Mouse (Mus musculus) left cerebral cortex, postnatal 36 days (tissue): Measurements from ENCODE around the gene Gm42906. TPM values are rescaled to one million over a fixed set of nuclear protein-coding genes. Genes with fewer than 3 reads are reported as not detected.
A peak's percentile ranks its signal among the peaks of the same experiment; 100 is the strongest.

Experiments used
- DNase-seq, 2 experiments: peaks; one replicate each; pipeline ENCODE4 v3.0.0; 2021 to 2022; ENCODE audit warnings: low spot score in 2 of 2, mixed read lengths in 1 of 2
- intact Hi-C: fragments of 180-260 bp; cut with DNase I; formaldehyde crosslinking; loops from one replicate; pipeline ENCODE4 v1.15.1; 2025
- total RNA-seq, 2 experiments: library from RNA; stranded (reverse); gene quantifications; 2 replicates each; pipeline ENCODE4 v1.2.3; 2021

Gene Gm42906
- total RNA-seq, 2 experiments from 2014 or later: not detected

DNA sequence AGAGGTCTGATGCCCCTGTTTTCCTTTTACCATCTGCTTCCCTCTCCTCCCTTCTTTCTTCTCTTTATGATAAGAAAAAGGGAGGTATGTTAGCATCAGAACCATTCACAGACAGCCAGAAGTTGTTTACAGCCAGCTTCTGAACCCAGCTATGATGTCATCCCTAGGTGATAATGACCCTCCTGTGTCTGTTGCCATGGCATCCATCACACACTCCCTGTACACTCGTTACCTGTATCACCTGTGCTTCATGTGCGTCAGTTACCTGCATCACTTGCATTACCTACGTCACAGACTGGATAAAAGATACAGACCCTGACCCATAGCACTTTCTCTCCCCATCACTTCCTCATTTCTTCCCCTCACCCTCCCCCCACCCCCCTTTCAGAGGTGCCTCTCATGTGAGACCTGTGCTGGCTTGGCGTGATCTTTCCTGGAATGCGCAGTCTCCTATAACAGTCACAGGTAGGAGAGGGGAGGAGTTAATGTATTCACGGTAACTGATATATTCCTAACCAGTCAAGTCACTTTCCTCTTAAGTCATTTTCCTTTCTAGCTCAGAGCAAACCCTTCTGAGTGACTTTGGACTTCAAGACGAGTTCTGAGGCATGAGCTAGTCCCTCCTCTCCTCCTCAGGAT, 27.9 kb downstream of the Gm42906 start:
- no peak for DNase-seq
- intact Hi-C loops: no loop called here

DNA sequence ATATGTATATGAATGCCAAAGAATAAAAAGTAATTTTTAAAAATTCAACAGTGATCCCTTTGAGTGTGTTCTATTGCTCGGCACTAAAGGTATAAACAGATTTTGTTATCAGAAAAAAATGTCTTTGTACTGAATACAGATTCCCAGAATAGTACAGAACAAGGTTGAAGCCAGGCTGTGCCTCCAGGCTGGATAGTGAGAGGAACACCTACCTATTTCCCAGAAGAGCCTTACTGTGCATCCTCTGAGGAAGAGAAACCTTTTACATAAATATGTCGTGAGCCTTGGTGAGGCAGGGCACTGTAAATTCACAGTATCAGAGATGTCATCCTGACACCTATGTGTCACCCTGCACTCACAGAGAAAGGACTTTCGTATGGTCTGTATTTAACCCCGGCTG, 31.8 kb downstream of the Gm42906 start:
- intact Hi-C loops: no loop called here
- DNase-seq: no peak

GRCm38 (mm10) chr5:151394690-151395089, 33.3 kb downstream of the Gm42906 start:
- intact Hi-C loops: no loop called here
- peak in 1 of 2 experiments; percentile 18 for DNase-seq

DNA sequence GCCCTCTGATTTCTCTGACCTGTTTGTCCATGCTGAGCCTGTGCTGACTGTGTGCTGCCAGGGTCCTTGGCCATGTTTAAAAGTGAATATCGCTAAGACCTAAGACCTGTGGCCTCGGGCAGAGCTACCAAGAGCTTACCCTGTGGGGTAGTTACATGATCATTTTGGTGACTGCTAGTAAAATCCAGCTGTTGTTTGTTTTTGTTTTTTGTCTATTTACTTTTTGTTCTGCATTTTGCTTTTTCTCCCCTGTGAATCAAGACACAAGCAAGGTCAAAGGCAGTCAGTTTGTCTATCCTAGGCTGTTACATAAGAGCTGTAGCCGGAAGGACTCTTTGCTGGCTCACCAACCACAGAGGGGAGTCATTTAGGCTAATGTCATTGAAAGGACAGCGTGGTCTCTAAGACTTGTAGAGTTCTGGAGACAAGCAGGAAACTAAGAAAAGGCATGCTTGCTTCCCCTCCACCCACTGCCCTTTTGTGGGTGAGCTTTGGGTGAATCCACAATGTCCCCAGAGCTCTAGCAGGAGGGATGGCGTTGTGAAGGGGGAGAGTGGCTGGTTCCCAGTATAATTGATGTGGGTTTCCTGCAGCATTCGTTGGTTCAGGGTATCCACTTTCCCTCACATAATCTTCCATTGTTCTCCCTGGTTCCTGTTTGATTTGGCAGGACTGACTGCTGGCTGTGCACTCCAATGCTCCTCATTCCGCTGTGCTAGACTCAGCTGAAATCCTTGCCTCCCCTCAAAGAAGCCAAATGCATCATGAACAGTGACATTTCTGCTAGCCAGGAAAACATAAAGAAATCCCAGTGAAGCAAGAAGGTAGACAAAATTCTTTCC, 33.9 kb downstream of the Gm42906 start:
- intact Hi-C loops: no loop called here
- DNase-seq: peak in 1 of 2 experiments; percentile 18

DNA sequence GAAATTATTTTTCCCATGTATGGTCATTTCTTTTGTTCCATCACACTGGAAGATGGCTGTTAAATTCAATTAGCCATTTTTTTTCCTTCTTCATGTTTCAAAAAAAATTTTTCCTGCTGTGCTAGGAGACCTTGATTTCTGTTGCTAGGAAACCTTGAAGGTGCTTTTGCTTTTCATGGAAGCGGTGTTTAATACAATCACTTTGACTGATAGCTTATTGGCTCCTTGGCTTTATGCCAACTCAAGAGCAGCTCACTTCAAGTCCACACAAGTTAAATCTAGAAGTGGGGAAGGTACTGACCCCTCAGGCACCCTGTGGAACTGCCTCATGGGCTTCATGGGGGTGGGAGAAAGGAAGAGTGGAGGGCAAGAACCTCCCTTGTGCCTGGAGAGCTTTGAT, 38.1 kb downstream of the Gm42906 start:
- intact Hi-C loops: no loop called here
- DNase-seq: no peak

DNA sequence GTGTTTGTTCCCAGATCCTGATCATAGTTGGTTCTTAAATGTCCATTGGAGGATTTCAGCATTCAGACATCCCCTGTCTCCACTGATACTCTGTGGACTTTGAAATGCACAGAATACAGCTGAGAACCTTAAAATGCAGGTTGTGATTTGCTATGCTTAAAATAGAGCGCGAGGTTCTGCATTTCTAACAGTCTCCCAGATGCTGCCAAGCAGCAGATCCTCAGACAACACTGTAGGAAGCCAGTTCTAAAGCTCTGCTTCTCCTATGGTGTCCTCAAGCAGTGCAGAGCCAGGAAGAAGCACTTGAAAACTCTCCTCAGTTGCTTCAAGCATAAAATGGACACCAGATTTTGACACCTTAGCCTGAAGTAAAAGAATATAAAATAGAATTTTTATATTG, 48.1 kb downstream of the Gm42906 start:
- intact Hi-C loops: no loop called here

GRCm38 (mm10) chr5:151379210-151379609, 48.8 kb downstream of the Gm42906 start:
- DNase-seq: no peak
- intact Hi-C loops: no loop called here

More for the DNA sequence above, 48.1 kb downstream of the Gm42906 start:
- no peak for DNase-seq

DNA sequence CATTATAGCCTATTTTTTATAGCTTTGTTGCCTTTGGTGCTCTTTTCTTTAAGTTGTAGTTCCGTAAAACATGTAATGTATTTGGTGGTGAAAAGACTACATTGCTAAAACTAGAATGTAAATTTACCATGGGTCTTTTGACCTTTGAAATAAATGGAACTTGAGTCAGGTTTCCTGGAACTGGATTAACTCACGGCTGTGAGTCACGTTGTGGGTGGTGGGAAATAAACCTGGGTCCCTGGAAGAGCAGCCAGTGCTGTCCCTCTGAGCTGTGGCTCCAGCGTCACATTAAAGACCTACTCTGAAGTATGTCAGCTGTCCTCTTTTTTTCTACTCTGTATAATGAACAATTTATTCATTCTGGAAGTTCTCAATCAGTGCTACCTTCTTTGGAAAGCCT, 51.0 kb downstream of the Gm42906 start:
- intact Hi-C loops: no loop called here
- no peak for DNase-seq

DNA sequence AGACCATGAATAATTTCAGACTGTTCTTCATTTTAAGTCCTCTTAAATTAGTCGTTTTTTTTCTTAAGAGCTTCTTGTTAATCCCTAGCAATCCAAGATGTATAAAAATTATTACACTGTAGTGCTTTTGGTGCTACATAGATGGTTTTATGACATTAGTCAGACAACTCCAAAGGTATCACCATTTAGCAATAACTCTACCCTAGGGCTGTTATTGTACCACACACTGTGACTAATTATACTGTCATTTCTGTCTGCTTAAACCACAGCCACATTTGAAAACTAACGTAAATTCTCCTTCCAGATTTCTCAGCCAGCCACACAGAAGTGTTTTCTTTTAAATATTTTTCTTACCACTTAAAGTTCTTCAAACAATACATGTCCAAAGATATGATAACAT, 53.1 kb downstream of the Gm42906 start:
- intact Hi-C loops: no loop called here
- DNase-seq: no peak

DNA sequence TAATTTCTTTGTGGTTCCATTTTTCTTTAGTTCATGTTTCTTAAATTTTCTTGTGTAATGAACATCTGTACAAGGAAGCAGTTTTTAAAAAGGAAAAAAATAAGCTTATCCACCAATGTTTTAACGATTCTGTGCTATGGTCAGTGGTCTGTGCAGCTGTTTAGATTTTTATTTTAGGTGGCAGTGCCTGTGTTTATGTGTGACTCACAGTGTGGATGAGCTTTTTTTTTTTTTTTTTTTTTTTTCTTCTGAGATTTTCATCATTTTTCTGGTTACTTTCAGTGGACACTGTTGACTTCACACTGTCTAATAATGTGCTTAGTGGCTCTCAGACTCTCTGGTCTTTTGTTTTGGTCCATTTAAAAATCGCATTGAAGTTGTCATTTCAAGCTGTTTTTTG, 56.8 kb downstream of the Gm42906 start:
- no peak for DNase-seq
- intact Hi-C loops: no loop called here

DNA sequence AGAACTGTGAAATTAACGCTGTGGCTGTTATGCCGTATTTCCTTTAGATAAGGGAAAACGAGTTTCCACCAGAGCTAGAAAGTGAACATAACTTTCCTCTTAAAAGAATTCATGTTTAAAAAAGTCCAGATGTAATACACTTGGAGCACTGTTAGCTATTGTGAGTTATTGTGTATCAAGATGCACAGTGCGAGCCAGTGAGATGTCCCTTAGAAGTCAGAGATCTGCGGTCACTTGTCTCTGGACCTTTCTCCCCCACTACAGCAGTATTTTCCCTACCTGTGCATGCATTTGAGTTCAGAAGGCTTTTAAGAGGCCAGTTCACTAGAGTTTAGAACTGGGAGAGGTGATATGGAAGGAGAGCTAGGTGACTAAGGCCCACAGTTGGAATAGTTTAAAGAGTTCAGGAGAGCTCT, 58.6 kb downstream of the Gm42906 start:
- DNase-seq: peak in 1 of 2 experiments; percentile 6
- intact Hi-C loops: loop anchor here (2.0 to 10.0 kb wide), 7 partner anchors 135 to 695 kb away; partner anchors contain the start of genes Rfc3 and Stard13

- intact Hi-C loops: loop anchor here (2.0 to 10.0 kb wide), 7 partner anchors 134 to 694 kb away; partner anchors contain the start of genes Rfc3 and Stard13
Observed at GRCm38 (mm10) chr5:151368395-151369190, 59.4 kb downstream of the Gm42906 start.

GRCm38 (mm10) chr5:151367881-151368394, 60.0 kb downstream of the Gm42906 start:
- intact Hi-C loops: loop anchor here (2.0 to 10.0 kb wide), 7 partner anchors 133 to 693 kb away; partner anchors contain the start of genes Rfc3 and Stard13
- no peak for DNase-seq

More at GRCm38 (mm10) chr5:151368395-151369190, 59.4 kb downstream of the Gm42906 start:
- DNase-seq: peak; percentile 100

GRCm38 (mm10) chr5:151367317-151367716, 60.6 kb downstream of the Gm42906 start:
- DNase-seq: no peak
- intact Hi-C loops: loop anchor here (5.0 to 10.0 kb wide), 6 partner anchors 133 to 463 kb away; partner anchors contain the start of genes Rfc3 and Stard13

GRCm38 (mm10) chr5:151363343-151364000, 64.5 kb downstream of the Gm42906 start:
- intact Hi-C loops: loop anchor here (10.0 kb wide), 2 partner anchors 129 to 459 kb away; partner anchors contain the start of gene Stard13
- DNase-seq: no peak

DNA sequence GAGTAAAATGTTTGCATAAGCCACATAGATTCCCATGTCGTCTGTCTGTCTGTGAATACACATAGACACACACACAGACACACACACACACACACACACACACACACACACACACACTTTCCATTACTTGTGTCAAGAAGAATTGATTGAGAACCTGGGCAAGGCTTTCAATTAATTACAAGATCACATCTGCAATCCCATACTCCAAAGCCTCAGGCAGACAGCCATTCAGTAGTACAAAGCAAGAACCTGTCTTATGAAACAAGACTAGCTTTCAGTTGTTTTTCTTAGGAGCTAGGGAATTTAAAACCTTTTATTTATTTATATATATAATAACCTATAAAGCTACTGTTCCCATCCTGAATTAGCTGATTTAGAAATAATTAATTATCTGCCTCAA, 78.3 kb downstream of the Gm42906 start:
- DNase-seq: no peak
- intact Hi-C loops: no loop called here

- no peak for DNase-seq
- intact Hi-C loops: no loop called here
Observed at GRCm38 (mm10) chr5:151348418-151348817, 79.5 kb downstream of the Gm42906 start.

GRCm38 (mm10) chr5:151346626-151347025, 81.3 kb downstream of the Gm42906 start:
- DNase-seq: no peak
- intact Hi-C loops: no loop called here

- DNase-seq: no peak
- intact Hi-C loops: no loop called here
Observed at GRCm38 (mm10) chr5:151344737-151345136, 83.2 kb downstream of the Gm42906 start.
